Mouse (Mus musculus): ENCODE measurements around the gene Slc38a5. TPM values are rescaled to one million over a fixed set of nuclear protein-coding genes. Genes with fewer than 3 reads are reported as not detected.

Slc38a5 gene
- polyA plus RNA-seq, 1 experiment from 2014 or later, result 0.93 TPM

Other genes starting within 250 kb of the Slc38a5 start
- gene Suv39h1, start 196.4 kb upstream of the Slc38a5 start, polyA plus RNA-seq (2015; fragmentation: Nextera tagmentation; extraction: Ambion mirVana), result 67.8 and 69.3 TPM in 2 replicates
- 0.15 and 0.40 TPM in 2 replicates for gene Was, start 180.6 kb upstream of the Slc38a5 start, polyA plus RNA-seq (2015; fragmentation: Nextera tagmentation; extraction: Ambion mirVana)
- gene Wdr13, start 138.2 kb upstream of the Slc38a5 start, polyA plus RNA-seq (2015; fragmentation: Nextera tagmentation; extraction: Ambion mirVana), result 20.1 TPM in 2 replicates
- 482 and 551 TPM in 2 replicates for gene Rbm3, start 125.3 kb upstream of the Slc38a5 start, polyA plus RNA-seq (2015; fragmentation: Nextera tagmentation; extraction: Ambion mirVana)
- gene Tbc1d25, start 95.0 kb upstream of the Slc38a5 start, polyA plus RNA-seq (2015; fragmentation: Nextera tagmentation; extraction: Ambion mirVana), result 14.7 and 15.0 TPM in 2 replicates
- 25.2 and 29.1 TPM in 2 replicates for gene Ebp, start 77.6 kb upstream of the Slc38a5 start, polyA plus RNA-seq (2015; fragmentation: Nextera tagmentation; extraction: Ambion mirVana)
- gene Porcn, start 64.6 kb upstream of the Slc38a5 start, polyA plus RNA-seq (2015; fragmentation: Nextera tagmentation; extraction: Ambion mirVana), result 13.2 TPM in 2 replicates
- 46.3 and 49.0 TPM in 2 replicates for gene Ftsj1, start 18.7 kb upstream of the Slc38a5 start, polyA plus RNA-seq (2015; fragmentation: Nextera tagmentation; extraction: Ambion mirVana)
- not detected in 2 replicates for gene Ssxb10, start 56.3 kb downstream of the Slc38a5 start, polyA plus RNA-seq (2015; fragmentation: Nextera tagmentation; extraction: Ambion mirVana)
- gene Ssxb9, start 95.8 kb downstream of the Slc38a5 start, polyA plus RNA-seq (2015; fragmentation: Nextera tagmentation; extraction: Ambion mirVana), result not detected in 2 replicates
- gene Ssxb1, start 142.2 kb downstream of the Slc38a5 start, polyA plus RNA-seq (2015; fragmentation: Nextera tagmentation; extraction: Ambion mirVana), result not detected in 2 replicates
- gene Ssxb2, start 190.6 kb downstream of the Slc38a5 start, polyA plus RNA-seq (2015; fragmentation: Nextera tagmentation; extraction: Ambion mirVana), result not detected in 2 replicates

All from limb, embryonic 13.5 days (tissue).